Mouse (Mus musculus) CH12.LX (cell line): ENCODE data around the gene Gcnt2. TPM values are rescaled to one million over a fixed set of nuclear protein-coding genes. Genes with fewer than 3 reads are reported as not detected.

Source experiments
- DNase-seq: peaks from one replicate; pipeline ENCODE4 v3.0.0-alpha.2; 2013; ENCODE audit errors: extremely low read depth
- H3K27ac ChIP-seq: 2 replicates; pipeline ENCODE4 v1.5.1; 2012; ENCODE audit warnings: low read depth, mild to moderate bottlenecking, control low read depth, moderate library complexity; ENCODE audit not compliant: insufficient read depth
- H3K27me3 ChIP-seq: replicated peaks from 2 replicates; pipeline ENCODE3; 2012; ENCODE audit warnings: inconsistent platforms
- H3K36me3 ChIP-seq, 2 experiments: replicated peaks in 1 of 2; 2 replicates each; pipeline versions ENCODE3 to v1.6.1; 2012; ENCODE audit warnings: inconsistent platforms in 1 of 2, low read length in 1 of 2, mild to moderate bottlenecking in 1 of 2, mixed read lengths in 1 of 2, moderate library complexity in 1 of 2; ENCODE audit not compliant: control insufficient read depth in 1 of 2, insufficient read depth in 1 of 2
- H3K4me1 ChIP-seq, 2 experiments: 2 replicates each; pipeline ENCODE4 v1.6.1; 2012; ENCODE audit warnings: inconsistent platforms in 1 of 2, moderate library complexity in 1 of 2; ENCODE audit not compliant: insufficient read depth in 2 of 2, control insufficient read depth in 1 of 2
- H3K4me2 ChIP-seq: 2 replicates; pipeline ENCODE4 v1.6.1; 2012; ENCODE audit warnings: low read depth, mild to moderate bottlenecking, control low read depth; ENCODE audit not compliant: poor library complexity, insufficient read depth, severe bottlenecking
- H3K4me3 ChIP-seq, 3 experiments: fragments of 150-350 bp in 1 of 3; sonication (generic) in 1 of 3; replicated peaks in 1 of 3; 2 replicates each; pipeline versions ENCODE3 to v1.5.1; 2011 to 2012; ENCODE audit warnings: low read depth in 2 of 3, low read length in 2 of 3, mild to moderate bottlenecking in 2 of 3, moderate library complexity in 2 of 3, control low read depth in 1 of 3, improper control_type of control experiment in 1 of 3, inconsistent platforms in 1 of 3, mixed read lengths in 1 of 3; ENCODE audit not compliant: poor library complexity in 1 of 3
- H3K79me2 ChIP-seq: replicated peaks from 2 replicates; pipeline ENCODE4 v1.6.1; 2012; ENCODE audit warnings: mild to moderate bottlenecking, moderate library complexity; ENCODE audit not compliant: control insufficient read depth, poor library complexity, insufficient read depth, severe bottlenecking; ENCODE audit errors: extremely low read depth
- H3K9ac ChIP-seq: 2 replicates; pipeline ENCODE4 v1.6.1; 2012; ENCODE audit warnings: low read depth, mild to moderate bottlenecking, control low read depth, moderate library complexity; ENCODE audit not compliant: insufficient read depth
- H3K9me3 ChIP-seq: replicated peaks from 2 replicates; pipeline ENCODE3; 2012; ENCODE audit warnings: low read length, inconsistent platforms, mixed read lengths
- CHD2 ChIP-seq: IDR thresholded peaks from 2 replicates; pipeline ENCODE4 v1.6.1; 2011; ENCODE audit warnings: low read length, improper control_type of control experiment
- E2F4 ChIP-seq: IDR thresholded peaks from 2 replicates; pipeline ENCODE4 v1.6.1; 2011; ENCODE audit warnings: low read depth, low read length, improper control_type of control experiment; ENCODE audit not compliant: insufficient replicate concordance
- EP300 ChIP-seq: IDR thresholded peaks from 2 replicates; pipeline ENCODE4 v1.6.1; 2011; ENCODE audit warnings: low read length, improper control_type of control experiment
- ETS1 ChIP-seq: conservative IDR thresholded peaks from 2 replicates; pipeline ENCODE4 v1.6.1; 2012; ENCODE audit warnings: low read depth, mild to moderate bottlenecking, inconsistent platforms, low read length, improper control_type of control experiment, moderate library complexity
- GABPA ChIP-seq: IDR thresholded peaks from 2 replicates; pipeline ENCODE4 v1.6.1; 2012; ENCODE audit warnings: low read depth, low read length, improper control_type of control experiment, inconsistent platforms; ENCODE audit not compliant: insufficient replicate concordance
- IRF4 ChIP-seq: IDR thresholded peaks from 2 replicates; pipeline ENCODE4 v1.6.1; 2014; ENCODE audit warnings: low read depth, mild to moderate bottlenecking, inconsistent platforms, low read length, improper control_type of control experiment
- KAT2A ChIP-seq: IDR thresholded peaks from 2 replicates; pipeline ENCODE4 v1.6.1; 2012; ENCODE audit warnings: low read length, improper control_type of control experiment, inconsistent platforms; ENCODE audit not compliant: insufficient replicate concordance
- MAFK ChIP-seq: IDR thresholded peaks from 2 replicates; pipeline ENCODE4 v1.6.1; 2011; ENCODE audit warnings: low read length, improper control_type of control experiment; ENCODE audit not compliant: insufficient replicate concordance
- MAX ChIP-seq: IDR thresholded peaks from 2 replicates; pipeline ENCODE4 v1.6.1; 2011; ENCODE audit warnings: low read length, improper control_type of control experiment
- MAZ ChIP-seq: IDR thresholded peaks from 2 replicates; pipeline ENCODE4 v1.6.1; 2012; ENCODE audit warnings: low read depth, mild to moderate bottlenecking, inconsistent platforms, low read length, improper control_type of control experiment, moderate library complexity
- MEF2A ChIP-seq: IDR thresholded peaks from 2 replicates; pipeline ENCODE4 v1.6.1; 2014; ENCODE audit warnings: low read depth, mild to moderate bottlenecking, inconsistent platforms, low read length, improper control_type of control experiment, borderline replicate concordance
- MYC ChIP-seq: IDR thresholded peaks from 2 replicates; pipeline ENCODE4 v1.6.1; 2011; ENCODE audit warnings: low read depth, mild to moderate bottlenecking, improper control_type of control experiment, low read length
- NELFE ChIP-seq: IDR thresholded peaks from 2 replicates; pipeline ENCODE4 v1.6.1; 2011; ENCODE audit warnings: low read depth, low read length, improper control_type of control experiment
- PAX5 ChIP-seq: IDR thresholded peaks from 2 replicates; pipeline ENCODE4 v1.6.1; 2012; ENCODE audit warnings: low read length, inconsistent platforms, mixed read lengths
- POLR2AphosphoS2 ChIP-seq: IDR thresholded peaks from 2 replicates; pipeline ENCODE4 v1.6.1; 2011; ENCODE audit warnings: low read depth, low read length, improper control_type of control experiment
- RAD21 ChIP-seq: IDR thresholded peaks from 2 replicates; pipeline ENCODE4 v1.6.1; 2011; ENCODE audit warnings: low read depth, mild to moderate bottlenecking, low read length, improper control_type of control experiment, moderate library complexity
- SIN3A ChIP-seq: IDR thresholded peaks from 2 replicates; pipeline ENCODE4 v1.6.1; 2012; ENCODE audit warnings: low read length, improper control_type of control experiment, inconsistent platforms
- SMC3 ChIP-seq: IDR thresholded peaks from 2 replicates; pipeline ENCODE4 v1.6.1; 2011; ENCODE audit warnings: low read depth, low read length, improper control_type of control experiment
- TCF12 ChIP-seq: IDR thresholded peaks from 2 replicates; pipeline ENCODE4 v1.6.1; 2014; ENCODE audit warnings: low read depth, mild to moderate bottlenecking, inconsistent platforms, low read length, improper control_type of control experiment
- UBTF ChIP-seq: IDR thresholded peaks from 2 replicates; pipeline ENCODE4 v1.6.1; 2012; ENCODE audit warnings: low read depth, mild to moderate bottlenecking, inconsistent platforms, low read length, improper control_type of control experiment, moderate library complexity
- USF2 ChIP-seq: conservative IDR thresholded peaks from 2 replicates; pipeline ENCODE4 v1.6.1; 2011; ENCODE audit warnings: low read depth, low read length, improper control_type of control experiment
- ZC3H11A ChIP-seq: IDR thresholded peaks from 2 replicates; pipeline ENCODE4 v1.6.1; 2012; ENCODE audit warnings: low read depth, mild to moderate bottlenecking, inconsistent platforms, low read length, improper control_type of control experiment
- ZKSCAN1 ChIP-seq: IDR thresholded peaks from 2 replicates; pipeline ENCODE4 v1.6.1; 2012; ENCODE audit warnings: low read depth, inconsistent platforms, low read length, improper control_type of control experiment, borderline replicate concordance
- ZMIZ1 ChIP-seq: IDR thresholded peaks from 2 replicates; pipeline ENCODE4 v1.6.1; 2012; ENCODE audit warnings: low read depth, mild to moderate bottlenecking, inconsistent platforms, low read length, improper control_type of control experiment
- dilution Hi-C: fragments of 300-500 bp; cut with MboI; formaldehyde crosslinking; loops from 2 replicates; pipeline ENCODE4 v1.14.3; 2020; ENCODE audit warnings: low sequenced_read_pairs; ENCODE audit not compliant: extremely low pct_unique_long_range_greater_than_20kb, extremely low pct_ligation_motif_present
- in situ Hi-C: fragments of 300-500 bp; cut with MboI; formaldehyde crosslinking; loops from 3 replicates; pipeline ENCODE4 v1.14.3; 2019; ENCODE audit warnings: low sequenced_read_pairs, low pct_ligation_motif_present, low pct_unique_long_range_greater_than_20kb, mixed read lengths
- polyA plus RNA-seq: library from polyadenylated mRNA; unstranded; fragments of >175 nt; gene quantifications from 2 replicates; pipeline ENCODE4 v1.2.1, GENCODE M21; 2012; ENCODE audit warnings: low read depth; ENCODE audit not compliant: insufficient read length
- total RNA-seq, 2 experiments: library from RNA; depleted of rRNA; stranded (reverse); fragments of 300-350 nt in 1 of 2; fragments of >200 nt in 1 of 2; gene quantifications; 2 replicates each; pipeline ENCODE4 v1.2.3; 2012 to 2014

The Gcnt2 gene
- total and polyA plus RNA-seq, 3 experiments: not detected

- Histone ChIP-seq H3K27me3 (no peaks in the 10 kb centered on the region), H3K27ac (no peak overlapping the region), H3K4me3 (no peak overlapping the region), H3K9ac (no peak overlapping the region), H3K4me2 (no peak overlapping the region), H3K4me1 (peaks cover 0 to 12% of the 10 kb centered on the region in 2 experiments; a peak in 2 of 4 replicates), H3K36me3 (no peaks in the 10 kb centered on the region), H3K79me2 (no peaks in the 10 kb centered on the region), H3K9me3 (no peaks in the 10 kb centered on the region)
- no peak for DNase-seq
- dilution Hi-C loops: no loop called here
- in situ Hi-C loops: no loop called here
- no peak for TF ChIP-seq ZKSCAN1
- no peak for TF ChIP-seq KAT2A
- no peak for TF ChIP-seq ETS1
These were observed 47.0 kb downstream of the Gcnt2 start for GRCm38 (mm10) chr13:40906528-40906927.

- no peaks in the 10 kb centered on the region for H3K27me3 ChIP-seq
- dilution Hi-C loops: no loop called here
- DNase-seq: no peak
- TF ChIP-seq E2F4 (no peak), PAX5 (no peak), MYC (no peak), RAD21 (no peak), POLR2AphosphoS2 (no peak), ZMIZ1 (no peak), SMC3 (no peak)
- H3K9me3 ChIP-seq: no peaks in the 10 kb centered on the region
- H3K4me3 ChIP-seq: no peak overlapping the region
- H3K36me3 ChIP-seq: no peaks in the 10 kb centered on the region
- no peaks in the 10 kb centered on the region for H3K79me2 ChIP-seq
- in situ Hi-C loops: no loop called here
- no peak overlapping the region for H3K4me2 ChIP-seq
- no peak overlapping the region for H3K9ac ChIP-seq
- peaks cover 0 to 9% of the 10 kb centered on the region in 2 experiments; a peak in 1 of 4 replicates for H3K4me1 ChIP-seq
- no peak overlapping the region for H3K27ac ChIP-seq
These were observed 47.7 kb downstream of the Gcnt2 start for GRCm38 (mm10) chr13:40907274-40907673.

- dilution Hi-C loops (no loop called here), in situ Hi-C loops (no loop called here)
- no peak overlapping the region for H3K9ac ChIP-seq
- DNase-seq: no peak
- H3K4me1 ChIP-seq: peaks cover 0 to 9% of the 10 kb centered on the region in 2 experiments; a peak in 1 of 4 replicates
- no peaks in the 10 kb centered on the region for H3K27me3 ChIP-seq
- H3K36me3 ChIP-seq: no peaks in the 10 kb centered on the region
- no peak overlapping the region for H3K27ac ChIP-seq
- no peak overlapping the region for H3K4me2 ChIP-seq
- no peaks in the 10 kb centered on the region for H3K9me3 ChIP-seq
- no peaks in the 10 kb centered on the region; the same call in 1 of the 2 replicates for H3K79me2 ChIP-seq
- H3K4me3 ChIP-seq: no peak overlapping the region
- TF ChIP-seq IRF4 (no peak), MYC (no peak), TCF12 (no peak), MAFK (no peak), UBTF (no peak), MAX (no peak), POLR2AphosphoS2 (no peak), MEF2A (no peak), USF2 (no peak), ZC3H11A (no peak), SIN3A (no peak), MAZ (no peak), GABPA (no peak), PAX5 (no peak), KAT2A (no peak), NELFE (no peak), CHD2 (no peak), RAD21 (no peak), EP300 (no peak)
These were observed 48.5 kb downstream of the Gcnt2 start for GRCm38 (mm10) chr13:40908044-40908443.
